Mouse (Mus musculus) MN1 (cell line): ENCODE measurements around the gene Rnf103.
A peak's percentile ranks its signal among the peaks of the same experiment; 100 is the strongest.
"Not testable (repeated sequence)": the region's sequence is repeated elsewhere in the genome, so short reads cannot be mapped to it uniquely, and the experiment has no call there.

Experiments used
- DNase-seq: peaks from one replicate; pipeline ENCODE4 v3.0.0-alpha.2; 2016; ENCODE audit warnings: low spot score

Rnf103 gene

DNA sequence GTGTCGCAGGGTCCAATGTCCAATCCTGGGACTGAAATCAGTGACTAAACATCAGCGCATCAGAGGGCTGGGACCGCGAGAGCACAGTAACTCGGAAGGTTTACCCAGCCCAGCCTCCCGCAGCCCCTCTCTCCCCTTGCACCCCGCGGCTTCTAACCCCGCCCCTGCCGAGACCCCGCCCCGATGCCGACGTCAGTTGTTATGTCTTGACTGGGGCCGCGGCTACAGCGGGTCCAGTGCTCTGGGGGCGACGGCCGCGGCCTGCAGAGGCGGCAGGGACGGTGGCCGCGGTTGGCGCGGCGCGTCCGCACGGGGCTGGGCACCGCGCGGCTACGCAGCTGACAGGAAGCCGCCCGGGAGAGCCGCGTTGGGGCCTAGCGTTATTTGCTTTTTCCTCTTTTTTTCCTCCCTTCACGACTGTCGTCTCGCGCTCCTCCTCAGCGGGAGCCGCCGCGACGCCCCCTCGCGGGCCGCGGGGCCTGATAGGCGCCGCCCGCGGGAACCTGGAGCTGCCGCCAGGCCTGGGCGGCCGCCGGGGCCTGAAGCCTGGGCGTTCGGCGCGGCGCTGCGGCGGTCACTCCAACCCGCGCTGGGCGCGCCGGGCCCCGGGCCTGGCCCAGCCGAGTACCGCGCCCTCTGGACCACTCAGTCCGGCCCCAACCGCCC lies at the start of gene Rnf103:
Gene Rnf103, plus strand, starts transcription at position 220 of the 666 bp plus-strand sequence.
- DNase-seq = peak; percentile 95

DNA sequence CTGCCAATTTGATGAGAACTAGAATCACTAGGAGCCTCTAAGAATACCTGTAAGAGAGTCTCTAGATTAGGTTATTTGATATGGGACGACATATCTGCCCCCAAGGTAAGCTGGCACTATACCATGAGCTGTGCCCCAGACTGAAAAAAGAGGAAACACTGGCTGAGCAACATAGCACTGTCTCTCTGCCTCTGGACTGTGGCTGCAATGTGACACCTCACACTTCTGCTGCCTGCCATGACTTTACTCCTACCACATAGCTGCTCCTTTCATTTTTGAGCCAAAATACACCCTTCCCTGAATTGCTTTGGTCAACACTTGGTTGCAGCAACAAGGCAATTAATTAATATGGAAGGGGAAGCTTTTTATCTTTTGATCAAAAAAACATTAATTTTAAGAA lies 48.9 kb upstream of the Rnf103 start:
- no peak for DNase-seq

DNA sequence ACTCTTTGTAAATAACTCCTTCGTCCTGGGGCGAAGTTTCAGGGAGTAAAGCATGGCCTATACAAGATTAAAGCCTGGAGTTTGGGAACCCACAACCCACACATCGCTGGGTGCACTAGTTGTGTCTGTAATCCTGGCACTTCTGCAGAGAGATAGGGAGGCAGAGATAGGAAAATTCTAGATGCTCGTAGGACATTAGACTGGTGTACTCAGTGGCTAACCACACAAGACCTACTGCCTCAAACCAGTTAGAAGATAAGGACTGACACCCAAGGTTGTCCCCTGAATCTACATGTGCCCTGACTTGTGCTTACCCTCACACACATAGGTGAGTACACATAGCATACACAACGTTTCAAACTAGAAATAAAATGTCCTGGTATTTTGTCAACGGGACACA lies 48.1 kb upstream of the Rnf103 start:
- no peak for DNase-seq

DNA sequence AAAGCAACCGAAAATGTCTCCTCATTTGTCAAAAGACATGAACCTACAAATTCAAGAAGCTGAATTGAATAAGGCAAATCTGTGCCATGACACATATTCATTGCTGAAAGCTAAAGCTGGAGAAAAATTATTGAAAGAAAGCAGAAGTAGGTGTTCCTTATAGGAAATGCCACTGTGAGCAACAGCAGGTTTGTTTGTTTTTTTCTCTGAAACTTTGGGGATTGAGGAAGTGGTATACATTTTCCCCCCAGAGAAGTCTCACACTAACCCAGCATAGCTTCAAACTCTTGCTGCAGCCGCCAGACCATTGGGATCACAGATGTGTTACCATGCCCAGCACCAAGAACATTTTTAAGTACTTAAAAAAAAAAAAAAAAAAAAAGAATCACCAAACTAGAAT lies 40.9 kb upstream of the Rnf103 start:
- no peak for DNase-seq

DNA sequence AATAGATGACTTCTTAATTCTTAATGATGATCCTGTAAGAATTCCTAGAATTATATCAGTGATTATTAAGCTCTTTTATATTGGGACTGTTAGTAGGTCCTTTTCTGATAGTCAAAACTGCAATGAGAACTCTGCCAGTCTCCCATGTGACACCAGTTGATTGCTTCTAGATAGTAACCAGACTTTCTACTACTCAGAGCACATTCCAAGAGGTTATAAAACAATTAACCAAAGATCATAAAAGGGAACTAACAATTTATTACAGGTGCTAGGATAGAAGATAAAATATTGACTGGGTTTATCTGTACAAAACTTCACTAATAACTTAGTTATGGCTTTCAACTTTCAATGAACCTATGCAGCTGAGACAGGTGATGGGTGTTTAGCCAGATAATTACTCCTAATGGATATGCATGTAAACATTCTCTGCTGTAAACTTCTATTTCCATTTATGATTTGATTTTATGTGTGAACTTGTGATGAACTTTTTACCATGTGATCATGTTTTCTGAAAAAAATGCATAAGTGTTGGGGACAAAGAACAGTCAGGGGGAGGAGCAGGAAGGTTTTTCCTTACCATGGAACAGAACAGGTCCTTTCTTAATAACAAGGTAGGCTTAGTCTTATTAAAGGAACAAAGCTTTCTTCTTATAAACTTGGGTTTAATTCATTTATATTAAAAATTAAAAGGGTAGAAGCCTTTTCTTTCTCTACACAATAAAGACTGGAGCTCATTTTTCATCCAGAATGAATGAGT lies 39.5 kb upstream of the Rnf103 start:
- not testable (repeated sequence) for DNase-seq

DNA sequence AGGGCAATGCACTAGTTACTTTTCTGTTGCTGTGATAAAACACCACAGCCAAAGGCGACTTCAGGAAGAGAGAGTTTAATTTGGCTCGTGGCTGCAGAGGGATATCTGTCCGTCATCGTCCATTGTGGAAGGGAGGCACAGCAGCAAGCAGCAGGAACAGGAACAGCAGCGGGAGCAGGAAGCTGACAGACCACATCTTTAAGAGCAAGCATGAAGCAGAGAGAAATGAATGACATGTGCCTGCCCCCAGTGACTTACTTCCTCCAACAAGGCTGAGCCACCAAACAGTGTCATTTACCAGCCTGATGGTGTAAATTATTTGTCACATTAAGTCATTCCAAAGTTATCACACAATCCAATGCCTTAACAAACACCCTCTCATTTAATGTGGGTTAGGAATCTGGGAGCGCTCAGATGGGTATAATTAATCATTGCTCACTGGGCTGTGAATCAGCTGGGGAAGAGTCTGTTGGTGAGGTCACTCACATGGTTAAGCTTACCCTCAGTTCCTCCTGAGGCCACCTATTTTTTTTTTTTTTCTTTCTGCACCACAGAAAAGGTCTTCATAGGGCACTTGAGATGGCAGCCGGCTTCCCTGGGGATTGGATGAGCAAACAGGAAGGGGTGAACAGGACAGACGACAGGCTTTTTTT lies 35.6 kb upstream of the Rnf103 start:
- DNase-seq = peak; percentile 9

DNA sequence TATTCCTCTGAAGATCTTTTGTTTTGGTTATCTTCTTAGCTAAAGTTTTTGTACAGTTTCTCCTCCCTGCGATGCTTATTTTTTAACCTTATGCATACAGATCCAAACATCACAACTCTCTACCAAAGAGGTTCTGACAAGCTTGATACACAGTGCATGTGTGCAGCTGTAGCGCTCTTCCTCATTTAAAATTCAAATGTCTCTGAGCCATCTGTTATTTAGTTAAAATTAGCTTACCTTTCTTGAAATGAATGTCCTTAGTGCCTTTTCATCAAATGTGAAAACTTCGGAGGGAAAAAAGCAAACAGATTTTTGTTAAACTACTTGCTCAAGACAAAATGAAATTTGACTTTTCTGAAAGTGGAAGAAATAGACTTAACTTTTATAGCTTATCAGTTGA lies 28.5 kb upstream of the Rnf103 start:
- DNase-seq = no peak

DNA sequence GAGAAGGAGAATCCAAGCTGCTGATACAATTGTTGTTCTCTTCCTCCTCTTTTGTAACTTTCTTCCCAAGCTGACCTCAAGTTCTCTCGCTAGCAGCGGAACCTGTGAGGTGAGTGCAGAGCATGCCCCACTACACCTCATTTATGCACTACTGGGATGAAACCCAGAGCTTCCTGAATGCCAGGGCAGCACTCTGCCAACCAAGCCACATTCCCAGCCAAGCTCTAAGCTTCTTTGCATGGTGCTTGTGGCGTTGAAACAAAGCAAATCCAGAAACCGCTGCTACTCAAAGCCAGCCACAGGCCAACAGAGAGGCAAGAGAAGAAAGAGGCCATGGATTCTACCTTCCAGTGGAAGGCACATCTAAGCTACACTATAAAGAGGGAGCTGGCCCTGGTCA lies 25.9 kb upstream of the Rnf103 start:
- DNase-seq = no peak

DNA sequence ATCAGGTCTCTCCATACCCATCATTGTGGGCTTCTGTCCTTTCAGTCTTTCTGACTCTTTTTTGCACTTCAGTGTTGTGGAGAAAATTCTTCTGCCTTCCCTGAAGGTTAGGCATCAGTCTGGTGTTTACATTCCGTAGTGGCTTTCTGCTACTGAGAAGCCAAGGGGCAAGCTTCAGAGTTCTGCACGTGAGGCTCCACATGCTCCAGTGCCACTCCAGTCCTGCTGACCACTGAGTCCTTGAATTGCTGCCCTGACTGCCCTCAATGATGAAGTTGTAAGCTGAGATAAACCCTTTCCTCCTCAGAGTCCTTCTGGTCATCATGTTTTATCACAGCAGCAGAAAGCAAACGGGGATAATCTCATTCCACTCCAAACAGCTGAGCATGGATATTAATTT lies 24.4 kb upstream of the Rnf103 start:
- no peak for DNase-seq

DNA sequence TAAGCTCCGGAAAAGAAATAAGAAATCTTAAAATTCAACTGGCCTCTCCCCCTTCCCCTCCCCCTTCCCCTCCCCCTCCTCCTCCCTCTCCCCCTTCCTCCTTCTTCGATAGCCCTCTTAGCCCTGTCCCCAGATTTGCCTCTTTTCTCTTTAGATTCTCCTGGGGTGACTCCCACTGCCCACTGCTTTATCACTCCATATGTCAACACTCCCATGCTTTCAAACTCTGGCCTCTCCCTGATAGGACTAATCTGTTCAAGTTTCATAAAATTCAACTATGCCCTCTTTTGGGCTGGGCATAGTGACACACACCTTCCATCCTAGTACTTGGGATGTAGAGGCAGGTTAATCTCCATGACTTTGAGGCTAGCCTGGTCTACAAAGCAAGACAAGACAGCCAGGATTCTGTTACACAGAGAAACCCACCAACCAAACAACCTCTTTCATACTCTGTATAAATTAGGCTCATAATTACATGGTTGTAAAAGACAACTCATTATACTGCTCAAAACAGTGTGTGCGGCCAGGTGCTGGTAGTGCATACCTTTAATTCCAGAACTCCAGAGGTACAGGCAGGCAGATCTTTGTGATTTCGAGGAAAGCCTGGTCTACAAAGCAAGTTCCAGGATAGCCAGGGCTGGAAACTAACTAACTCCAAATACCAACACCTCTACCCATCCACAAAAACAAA lies 21.7 kb upstream of the Rnf103 start:
- DNase-seq = no peak

DNA sequence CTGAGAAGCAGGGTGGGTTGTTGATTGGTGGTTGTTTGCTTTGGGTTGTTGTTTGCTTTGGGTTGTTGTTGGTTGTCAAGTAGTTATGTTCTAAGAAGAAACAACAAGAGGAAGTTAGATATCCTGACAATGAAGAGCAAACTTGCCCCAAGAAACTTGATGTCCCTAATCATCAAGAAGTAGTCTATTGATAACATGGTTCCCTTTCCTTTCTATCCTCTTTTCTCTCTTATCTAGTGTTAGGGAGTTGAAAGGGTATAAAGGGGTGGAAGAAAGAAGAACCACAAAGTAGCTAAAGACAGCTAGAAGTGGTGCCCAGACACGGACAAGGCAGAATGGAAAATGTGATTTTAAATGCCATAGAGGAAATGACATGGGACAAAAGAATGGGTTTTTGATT lies 20.9 kb upstream of the Rnf103 start:
- DNase-seq = no peak

DNA sequence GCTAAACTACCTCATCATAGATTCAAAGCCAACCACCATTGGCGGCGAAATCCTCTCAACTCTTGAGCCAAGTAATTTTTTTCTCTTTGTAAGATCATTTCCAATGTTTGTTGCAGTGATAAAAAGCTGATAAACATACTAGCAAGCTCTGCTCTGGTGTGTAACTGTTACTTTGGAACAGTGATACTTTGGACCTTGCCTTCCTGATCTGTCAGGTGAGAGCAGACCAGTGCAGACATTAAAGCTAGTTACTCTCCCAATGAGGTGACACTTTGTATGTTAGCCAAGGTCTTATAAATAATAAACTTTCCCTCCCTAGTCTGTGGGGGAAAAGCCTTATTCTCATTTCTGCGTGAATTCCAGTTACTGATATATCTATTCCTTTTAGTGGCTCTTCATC lies 18.1 kb upstream of the Rnf103 start:
- no peak for DNase-seq

DNA sequence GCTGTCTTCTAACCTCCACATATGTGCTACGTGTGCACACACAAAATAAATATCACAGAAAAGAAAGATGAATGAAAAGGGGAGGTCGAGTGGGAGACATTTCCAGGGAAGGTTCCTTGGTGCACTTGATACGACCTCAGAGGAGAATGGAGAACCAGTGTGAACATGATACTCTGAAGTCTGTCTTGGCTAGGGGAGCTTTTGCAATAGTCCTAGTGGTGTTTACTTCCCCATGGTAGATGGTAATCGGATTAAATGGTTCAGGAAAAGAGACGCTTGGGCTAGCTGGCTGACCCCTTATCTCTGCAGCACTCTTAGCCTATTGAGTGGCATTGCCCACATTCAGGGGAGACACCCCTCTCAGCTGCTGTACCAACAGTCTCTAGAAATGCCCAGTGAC lies 16.9 kb upstream of the Rnf103 start:
- no peak for DNase-seq

DNA sequence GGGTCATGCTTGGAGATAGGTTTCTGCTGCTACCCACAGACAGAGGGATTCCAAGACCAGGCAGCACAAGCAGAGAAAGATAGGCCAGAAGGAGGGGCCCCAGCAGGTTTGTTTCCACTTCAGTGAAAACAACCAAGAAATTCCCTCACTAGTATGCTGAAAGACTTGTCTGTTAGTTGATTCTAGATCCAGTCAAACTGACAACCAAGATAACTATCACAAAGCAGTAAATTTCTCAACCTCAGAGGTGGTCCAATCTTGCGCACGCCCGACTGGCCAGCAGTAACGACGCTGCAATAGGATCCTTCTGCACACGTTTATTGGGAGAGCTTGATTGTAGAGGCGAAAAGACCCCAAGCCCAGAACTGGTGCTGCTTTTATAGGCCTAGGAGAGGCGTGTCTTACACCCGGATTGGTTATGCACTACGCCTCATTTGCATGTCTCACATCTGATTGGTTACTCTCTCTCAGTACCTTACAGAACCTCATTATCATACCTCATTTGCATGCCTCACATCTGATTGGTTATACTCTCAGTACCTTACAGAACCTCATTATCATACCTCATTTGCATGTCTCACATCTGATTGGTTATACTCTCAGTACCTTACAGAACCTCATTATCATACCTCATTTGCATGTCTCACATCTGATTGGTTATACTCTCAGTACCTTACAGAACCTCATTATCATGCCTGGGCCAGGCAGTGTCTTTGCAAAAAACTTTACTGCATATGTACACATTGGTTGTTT lies 14.7 kb upstream of the Rnf103 start:
- not testable (repeated sequence) for DNase-seq

DNA sequence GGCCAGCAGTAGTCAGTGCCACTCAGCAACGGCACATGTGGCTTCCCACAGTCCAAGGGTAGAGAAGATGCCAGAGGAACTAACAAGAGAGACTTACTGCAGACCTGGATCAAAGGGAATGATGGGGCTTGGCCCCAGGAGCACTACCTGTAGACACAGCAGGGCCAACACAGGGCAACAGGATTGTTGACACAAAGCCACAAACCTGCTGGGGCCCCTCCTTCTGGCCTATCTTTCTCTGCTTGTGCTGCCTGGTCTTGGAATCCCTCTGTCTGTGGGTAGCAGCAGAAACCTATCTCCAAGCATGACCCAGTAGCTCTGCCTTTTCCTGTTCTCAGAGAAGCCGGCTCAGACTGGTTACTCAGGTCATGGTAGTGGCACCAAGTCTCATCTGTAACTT lies 14.1 kb upstream of the Rnf103 start:
- not testable (repeated sequence) for DNase-seq

DNA sequence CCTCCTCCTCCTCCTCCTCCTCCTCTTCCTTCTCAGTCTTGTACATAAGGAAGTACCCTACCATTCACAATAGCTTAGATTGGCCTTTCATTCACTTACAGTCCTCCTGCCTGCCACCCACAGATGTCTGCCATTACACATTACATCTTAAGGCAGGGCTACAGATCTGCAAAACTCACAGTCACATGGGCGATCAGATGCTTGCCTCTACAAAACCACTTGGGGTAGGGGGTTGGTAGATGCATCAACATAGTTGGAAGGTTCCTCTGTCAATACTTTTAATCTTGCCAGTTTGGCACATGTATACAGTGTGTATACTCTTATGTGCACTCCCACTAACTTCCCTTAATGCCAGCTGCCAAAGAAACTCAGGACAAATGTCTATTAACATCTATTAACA lies 13.6 kb upstream of the Rnf103 start:
- no peak for DNase-seq

DNA sequence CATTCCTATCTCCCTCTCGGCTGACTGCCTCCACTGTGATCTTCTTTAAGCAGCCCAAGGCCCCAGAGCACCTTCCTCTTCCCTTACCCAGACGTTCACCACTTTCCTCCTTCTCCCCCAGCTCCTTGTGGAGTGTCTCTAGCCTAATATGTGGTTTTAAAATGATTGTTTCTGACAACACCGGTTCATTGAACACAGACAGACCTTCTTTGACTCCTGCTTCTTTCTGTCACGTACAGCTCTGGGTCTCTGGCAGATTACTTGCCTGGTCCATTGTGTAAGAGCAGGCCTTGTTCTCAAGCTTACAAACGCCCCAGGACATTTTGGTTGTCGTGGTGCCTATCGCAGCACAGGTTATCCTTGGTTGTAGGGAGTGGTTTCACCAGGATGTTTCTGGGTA lies 12.6 kb upstream of the Rnf103 start:
- DNase-seq = no peak

DNA sequence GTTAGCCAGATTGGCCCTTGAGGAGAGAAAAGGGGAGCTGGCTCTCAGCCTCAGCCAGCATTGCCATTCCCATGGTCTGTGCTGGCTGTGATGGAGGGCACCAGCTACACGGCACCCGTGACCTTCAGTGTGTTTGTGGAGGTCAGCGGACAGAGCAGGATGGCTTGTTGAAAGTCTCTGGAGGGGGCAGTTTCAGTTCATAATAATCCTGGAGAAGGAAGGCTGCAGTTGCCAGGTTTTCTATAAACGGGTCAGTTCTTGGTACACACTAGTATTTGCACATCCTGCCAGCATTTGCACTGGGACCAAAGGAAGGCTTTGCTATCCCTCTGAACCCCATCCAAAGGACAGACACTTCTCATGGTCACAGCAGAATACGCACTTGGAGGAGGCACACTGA lies 8.4 kb upstream of the Rnf103 start:
- no peak for DNase-seq

DNA sequence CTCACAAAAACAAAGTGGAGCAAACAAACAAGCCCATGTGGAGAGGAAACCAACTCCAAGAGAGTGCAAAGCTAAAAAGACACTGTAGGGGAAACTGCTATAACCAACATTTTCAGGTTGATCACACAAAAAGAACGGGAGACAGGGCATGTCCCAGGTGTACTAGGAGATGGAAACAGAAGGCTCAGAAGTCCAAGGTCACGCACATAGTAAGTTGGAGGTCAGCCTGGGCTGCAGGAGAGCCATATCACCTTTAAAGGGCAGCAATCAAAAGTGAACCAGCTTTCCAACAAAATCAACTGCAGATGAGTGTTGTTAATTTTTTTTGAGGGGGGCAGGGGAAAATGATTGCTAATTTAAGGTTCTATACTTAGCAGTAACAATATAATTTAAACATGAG lies 7.5 kb upstream of the Rnf103 start:
- no peak for DNase-seq

DNA sequence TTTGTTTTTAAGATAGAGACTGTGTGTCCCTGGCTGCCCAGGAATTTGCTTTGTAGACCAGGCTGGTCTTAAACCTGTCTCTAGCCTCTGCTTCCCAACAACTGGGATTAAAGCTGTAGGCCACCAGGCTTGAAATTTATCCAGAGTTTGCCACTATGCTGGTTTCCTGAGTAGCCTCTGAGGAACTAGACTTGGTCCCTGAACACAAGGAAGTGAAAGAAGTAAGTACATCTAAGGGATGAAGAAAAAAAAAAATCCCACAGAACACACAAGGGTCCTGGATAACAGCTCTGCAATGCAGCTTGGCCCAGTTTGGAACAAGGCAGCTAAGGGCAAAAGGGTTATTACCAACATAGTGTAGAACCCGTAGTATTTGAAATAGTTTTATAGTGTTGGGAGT lies 6.8 kb upstream of the Rnf103 start:
- DNase-seq = no peak

DNA sequence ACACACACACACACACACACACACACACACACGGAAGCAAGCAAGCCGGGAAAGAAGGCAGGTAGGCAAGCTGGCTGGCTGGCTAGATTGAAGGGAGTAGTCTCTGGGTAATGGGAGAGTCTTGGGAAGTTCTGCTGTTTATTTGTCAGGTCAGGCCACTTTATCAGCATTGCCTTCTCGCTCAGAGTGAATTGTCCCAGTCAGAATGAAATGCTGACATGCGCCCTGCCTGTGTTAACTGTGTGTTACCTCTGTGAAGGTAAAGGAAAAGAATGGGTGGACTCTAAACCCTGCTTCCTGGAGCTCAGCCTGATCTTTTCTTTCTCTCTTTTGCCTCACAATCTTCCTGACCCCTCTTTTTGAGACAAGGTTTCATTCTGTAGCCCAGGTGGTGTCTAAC lies 5.7 kb upstream of the Rnf103 start:
- DNase-seq = no peak

DNA sequence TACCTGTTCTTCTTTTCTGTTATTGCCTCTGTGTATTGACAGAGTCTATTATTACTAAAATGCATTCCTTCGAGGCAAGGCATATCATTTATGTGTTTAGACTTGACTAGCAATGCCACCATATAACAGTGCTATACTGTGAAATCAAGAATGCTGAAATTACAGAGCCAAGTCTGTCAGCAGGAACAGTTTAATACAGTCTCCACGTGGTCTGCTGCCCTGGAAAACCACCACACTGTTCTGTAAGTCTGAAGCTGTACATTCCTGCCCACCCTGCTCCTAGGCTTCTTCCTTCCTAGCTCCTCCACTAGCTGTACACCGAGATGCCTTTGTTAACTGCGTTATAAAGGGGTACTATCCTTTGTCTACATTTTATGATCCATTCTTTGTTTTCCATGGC lies 1.6 kb upstream of the Rnf103 start:
- no peak for DNase-seq
